Mouse (Mus musculus) T-helper 17 cell (primary cell): ENCODE results near the gene Gvin1.

Source experiments
- in situ Hi-C, 2 experiments: fragments of 300-600 bp; cut with MboI, MseI; formaldehyde crosslinking; loops; 1 replicate in 1 of 2; 2 replicates in 1 of 2; pipeline ENCODE4 v1.15.1; 2025; ENCODE audit warnings: high pct_unique_total_duplicates in 2 of 2

The Gvin1 gene

GRCm38 (mm10) chr7:106215177-106215576 lies at the start of gene Gvin1:
Gvin1 (minus strand) TSS chr7:106215326.
- in situ Hi-C loops = loop anchor here in 1 of 2 experiments (10.0 kb wide), 1 partner anchor 60 kb away; no protein-coding TSS in a partner anchor

DNA sequence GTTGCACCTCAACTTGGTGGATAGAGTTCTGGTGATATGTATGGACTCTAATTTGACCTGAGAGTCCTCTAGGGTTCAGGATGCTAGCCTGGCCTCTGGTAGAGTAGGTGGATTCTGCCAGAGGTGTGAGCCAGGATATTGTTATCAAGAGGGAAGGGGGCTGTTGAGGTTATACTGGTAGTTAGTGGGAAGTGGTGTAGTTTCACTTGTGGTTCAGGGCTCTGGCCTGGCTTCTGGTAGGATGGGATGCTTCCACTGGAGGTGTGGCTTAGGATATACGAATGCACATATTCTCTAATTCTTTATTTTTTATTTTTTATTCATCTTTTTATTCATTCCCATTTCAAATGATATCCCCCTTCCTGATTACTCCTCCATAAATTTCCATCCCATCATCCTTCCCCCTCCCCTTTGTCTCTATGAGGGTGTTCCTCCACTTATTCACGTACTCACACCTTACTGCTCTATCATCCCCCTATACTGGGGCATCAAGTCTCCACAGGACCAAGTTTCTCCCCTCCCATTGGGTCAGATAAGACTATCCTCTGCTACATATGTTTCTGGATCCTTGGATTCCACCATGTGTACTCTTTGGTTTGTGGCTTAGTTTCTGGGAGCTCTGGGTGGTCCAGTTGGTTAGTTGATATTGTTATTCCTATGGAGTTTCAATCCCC lies 36.9 kb upstream of the Gvin1 start:
- in situ Hi-C loops = no loop called here

DNA sequence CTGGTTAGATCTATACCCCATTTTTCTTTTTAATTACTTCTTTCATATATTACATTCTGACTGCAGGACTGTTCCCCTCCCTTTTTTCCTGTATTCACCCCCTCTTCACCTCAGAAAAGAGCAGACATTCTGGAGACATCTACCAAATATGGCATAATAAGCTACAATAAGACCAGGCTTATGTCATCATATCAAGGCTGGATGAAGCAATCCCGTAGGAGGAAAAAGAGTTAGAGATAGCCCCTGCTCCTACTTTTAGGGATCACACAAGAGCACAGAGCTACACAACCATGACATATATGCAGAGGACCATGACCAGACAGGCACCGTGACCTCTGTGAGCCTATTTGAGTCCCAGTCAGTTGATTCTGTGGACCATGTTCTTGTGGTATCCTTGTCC lies 33.8 kb upstream of the Gvin1 start:
- in situ Hi-C loops = loop anchor here (10.0 kb wide), 2 partner anchors 56 to 214 kb away; no protein-coding TSS in a partner anchor

DNA sequence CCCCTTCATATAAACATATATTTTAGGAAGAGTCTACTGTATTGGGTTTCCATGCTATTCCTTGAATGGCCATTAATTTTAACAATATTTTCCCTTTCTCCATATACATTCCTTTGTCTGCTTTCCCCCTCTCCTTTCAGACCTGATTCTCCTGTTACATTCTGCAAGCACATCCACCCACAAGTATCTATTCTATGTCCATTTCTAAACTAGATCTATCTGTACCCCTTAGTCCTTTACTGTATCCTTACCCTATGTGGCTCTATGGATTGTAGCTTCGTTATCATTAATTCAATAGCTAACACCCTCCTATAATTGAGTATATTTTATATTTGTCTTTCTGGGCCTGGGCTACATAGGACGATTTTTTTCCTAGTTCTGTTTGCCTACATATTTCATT lies 33.1 kb upstream of the Gvin1 start:
- in situ Hi-C loops = loop anchor here (10.0 kb wide), 2 partner anchors 57 to 213 kb away; no protein-coding TSS in a partner anchor

DNA sequence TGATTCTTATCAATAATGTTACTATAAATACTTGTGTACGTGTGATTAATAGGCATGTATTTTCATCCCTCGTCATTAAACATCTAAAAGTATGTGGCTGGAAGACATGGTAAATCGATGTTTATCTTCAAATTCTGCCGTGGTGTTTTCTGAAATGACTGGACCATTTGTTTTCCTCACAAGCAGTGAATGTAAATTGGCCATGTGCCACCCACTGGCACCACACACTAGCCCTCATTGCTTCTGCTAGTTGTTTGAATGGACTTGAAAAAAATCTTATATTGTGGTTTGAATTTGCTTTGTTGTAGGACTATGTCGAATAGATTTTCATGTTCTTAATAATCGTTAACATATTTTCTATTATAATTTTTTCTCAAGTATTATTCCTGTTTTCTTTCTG lies 30.5 kb upstream of the Gvin1 start:
- in situ Hi-C loops = loop anchor here (10.0 kb wide), 2 partner anchors 59 to 211 kb away; no protein-coding TSS in a partner anchor

DNA sequence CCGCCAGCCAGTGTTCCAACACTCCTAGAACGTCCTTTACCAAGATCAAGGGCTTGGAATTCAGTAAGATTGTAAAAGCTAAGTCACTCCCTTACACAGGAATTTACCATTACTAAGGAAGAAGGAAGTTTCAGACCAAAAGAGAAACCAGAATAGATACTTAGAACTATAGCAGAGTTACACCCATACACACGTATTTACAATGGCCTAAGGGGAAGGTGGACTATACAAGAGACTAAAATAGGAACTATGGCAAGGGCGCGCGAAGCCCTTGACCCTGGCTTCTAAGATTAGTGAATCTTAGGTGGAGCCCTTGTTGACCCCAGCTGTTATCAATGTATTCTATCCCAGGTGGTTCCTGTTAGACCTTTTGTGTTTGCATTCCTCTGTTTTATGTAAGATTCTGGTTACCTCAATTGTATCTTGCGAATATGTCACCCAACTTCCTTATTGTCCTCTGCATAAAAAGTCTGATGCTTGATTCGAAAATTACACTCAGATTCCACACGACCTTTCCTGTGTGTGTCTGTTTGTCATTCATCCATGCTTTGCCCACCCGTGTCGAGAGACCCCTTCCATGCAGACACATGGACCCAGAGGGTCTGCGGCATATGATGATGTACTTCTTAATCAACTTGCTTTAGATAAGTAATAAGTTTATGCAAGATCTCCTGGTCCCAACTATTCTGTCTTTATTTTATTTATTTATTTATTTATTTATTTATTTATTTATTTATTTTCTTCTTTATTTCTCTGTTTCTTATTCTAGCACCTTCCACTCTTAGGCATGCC lies 25.6 kb upstream of the Gvin1 start:
- in situ Hi-C loops = loop anchor here (10.0 kb wide), 2 partner anchors 64 to 206 kb away; no protein-coding TSS in a partner anchor

DNA sequence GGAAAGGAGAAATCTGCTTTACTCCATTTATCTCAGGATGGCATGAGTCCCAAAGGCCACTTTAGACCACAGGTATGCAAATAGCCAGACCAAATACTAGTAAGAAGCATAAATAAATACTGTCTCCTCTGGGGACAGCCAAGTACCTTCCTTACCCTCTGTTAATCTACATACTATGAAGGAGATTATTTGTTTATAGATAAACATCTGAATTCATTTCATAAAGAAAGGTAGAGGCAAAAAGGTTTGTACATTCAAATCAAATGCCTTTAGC lies 22.0 kb upstream of the Gvin1 start:
- in situ Hi-C loops = loop anchor here (5.0 kb wide), 2 partner anchors 60 to 265 kb away; no protein-coding TSS in a partner anchor

DNA sequence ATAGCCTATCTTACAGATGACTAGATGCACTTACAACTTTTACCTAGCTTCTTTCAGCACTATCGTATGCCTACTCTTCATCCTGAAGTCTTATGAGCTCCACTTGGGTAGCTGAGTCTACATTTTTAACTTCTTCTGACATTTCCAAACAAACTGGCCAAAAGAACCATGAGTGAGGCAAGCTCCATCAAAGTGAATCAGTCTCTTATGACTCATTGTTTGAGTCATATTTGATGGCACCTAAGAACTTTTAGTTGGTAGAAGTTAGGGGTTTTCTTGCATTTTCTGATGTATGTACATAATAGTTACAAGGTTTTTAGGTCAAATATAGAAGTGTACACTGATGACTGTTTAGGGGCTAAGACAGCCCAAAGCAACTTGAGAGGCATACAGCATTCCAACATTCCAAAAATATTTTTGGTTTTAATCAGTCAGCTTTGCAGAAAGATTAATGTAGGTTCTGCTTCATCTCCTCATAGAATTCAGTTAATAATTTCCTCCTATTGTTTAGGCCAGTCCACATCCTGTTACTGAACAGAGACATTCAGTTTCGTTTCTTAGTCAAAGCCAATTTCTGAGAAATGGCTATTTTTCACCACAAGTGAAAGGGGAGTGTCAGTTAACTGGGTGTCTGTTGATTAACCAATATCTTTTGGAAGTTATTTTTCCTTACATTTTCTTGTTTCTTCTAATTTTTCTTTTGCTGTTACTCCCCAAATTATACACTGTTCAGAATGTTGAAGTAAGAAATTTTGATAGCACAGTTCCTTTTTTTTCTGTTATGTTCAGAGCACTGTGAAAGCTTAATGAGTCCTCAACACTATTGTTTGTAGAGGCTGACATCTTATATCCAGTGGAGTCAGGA lies 21.4 kb upstream of the Gvin1 start:
- in situ Hi-C loops = loop anchor here (5.0 kb wide), 2 partner anchors 61 to 264 kb away; no protein-coding TSS in a partner anchor

GRCm38 (mm10) chr7:106235596-106235995 lies 20.5 kb upstream of the Gvin1 start:
- in situ Hi-C loops = loop anchor here (5.0 kb wide), 2 partner anchors 62 to 263 kb away; no protein-coding TSS in a partner anchor

DNA sequence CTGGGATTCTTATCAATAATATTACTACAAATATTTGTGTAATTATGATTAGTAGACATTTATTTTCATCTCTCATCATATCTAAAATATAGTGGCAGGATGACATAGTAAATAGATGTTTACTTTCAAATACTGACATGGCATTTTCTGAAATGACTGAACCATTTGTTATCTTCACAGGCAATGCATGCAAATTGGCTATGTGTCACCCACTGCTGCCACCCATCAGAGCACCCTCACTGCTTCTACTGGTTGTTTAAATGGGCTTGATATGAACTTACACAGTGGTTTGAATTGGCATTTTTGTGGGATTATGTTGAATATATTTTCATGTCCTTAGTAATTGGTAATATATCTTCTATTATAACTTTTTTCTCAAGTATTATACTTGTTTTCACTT lies 784 bp upstream of the Gvin1 start:
- in situ Hi-C loops = loop anchor here in 1 of 2 experiments (10.0 kb wide), 1 partner anchor 59 kb away; no protein-coding TSS in a partner anchor

- in situ Hi-C loops = loop anchor here in 1 of 2 experiments (10.0 kb wide), 1 partner anchor 61 kb away; no protein-coding TSS in a partner anchor
Observed at GRCm38 (mm10) chr7:106213770-106214169, 1.4 kb downstream of the Gvin1 start.

DNA sequence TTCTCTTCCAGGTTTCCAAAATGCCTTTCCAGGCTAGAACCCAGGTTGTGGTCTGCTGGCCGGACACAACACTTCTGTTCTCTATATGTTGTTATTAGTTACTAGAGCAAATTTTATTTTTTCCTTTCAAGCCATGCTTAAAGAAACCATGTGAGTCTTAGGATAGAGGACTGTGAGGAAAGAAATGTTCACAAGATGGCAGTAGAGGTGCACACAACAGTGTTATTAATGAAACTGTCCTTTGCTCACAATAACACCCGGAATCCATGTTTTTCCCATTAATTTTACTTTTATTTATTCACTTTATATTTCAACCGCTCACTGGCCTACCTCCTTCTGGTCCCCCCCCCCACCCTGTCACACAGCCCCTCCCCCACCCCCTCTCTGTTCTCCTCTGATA lies 8.5 kb downstream of the Gvin1 start:
- in situ Hi-C loops = loop anchor here in 1 of 2 experiments (10.0 kb wide), 1 partner anchor 272 kb away; no protein-coding TSS in a partner anchor

- in situ Hi-C loops = loop anchor here in 1 of 2 experiments (10.0 kb wide), 1 partner anchor 262 kb away; no protein-coding TSS in a partner anchor
Observed at GRCm38 (mm10) chr7:106177065-106177464, 38.1 kb downstream of the Gvin1 start.

DNA sequence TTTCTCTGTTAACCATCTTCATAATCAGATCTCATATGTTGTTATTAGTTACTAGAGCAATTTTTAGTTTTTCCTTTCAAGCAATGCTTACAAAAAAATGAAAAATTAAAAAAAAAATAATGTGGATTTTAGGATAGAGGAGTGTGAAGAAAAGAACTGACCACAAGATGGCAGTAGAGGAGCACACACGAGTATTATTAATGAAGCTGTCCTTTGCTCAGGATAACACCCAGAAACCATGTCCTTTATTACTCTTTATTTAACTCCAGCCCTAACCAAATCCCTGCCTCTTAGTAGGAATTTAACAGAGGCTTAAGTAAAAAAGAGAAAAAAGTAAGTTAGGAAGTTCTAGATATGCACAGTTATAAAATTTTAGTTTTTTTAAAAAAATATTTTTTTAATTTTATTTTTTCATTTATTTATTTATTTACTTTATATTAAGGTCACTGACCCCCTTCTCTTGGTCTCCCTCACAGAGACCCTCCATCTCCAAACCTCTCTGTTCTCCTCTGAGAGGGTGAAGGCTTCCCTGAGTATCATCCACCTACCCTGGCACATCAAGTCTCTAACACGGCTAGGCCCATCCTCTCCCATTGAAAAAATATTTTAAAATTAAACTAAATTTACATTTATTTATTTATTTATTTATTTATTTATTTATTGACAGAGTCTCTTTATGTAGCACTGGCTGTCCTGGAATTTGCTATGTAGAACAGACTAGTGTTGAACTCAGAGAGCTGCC lies 69.9 kb downstream of the Gvin1 start:
- in situ Hi-C loops = loop anchor here in 1 of 2 experiments (10.0 kb wide), 1 partner anchor 260 kb away; no protein-coding TSS in a partner anchor

DNA sequence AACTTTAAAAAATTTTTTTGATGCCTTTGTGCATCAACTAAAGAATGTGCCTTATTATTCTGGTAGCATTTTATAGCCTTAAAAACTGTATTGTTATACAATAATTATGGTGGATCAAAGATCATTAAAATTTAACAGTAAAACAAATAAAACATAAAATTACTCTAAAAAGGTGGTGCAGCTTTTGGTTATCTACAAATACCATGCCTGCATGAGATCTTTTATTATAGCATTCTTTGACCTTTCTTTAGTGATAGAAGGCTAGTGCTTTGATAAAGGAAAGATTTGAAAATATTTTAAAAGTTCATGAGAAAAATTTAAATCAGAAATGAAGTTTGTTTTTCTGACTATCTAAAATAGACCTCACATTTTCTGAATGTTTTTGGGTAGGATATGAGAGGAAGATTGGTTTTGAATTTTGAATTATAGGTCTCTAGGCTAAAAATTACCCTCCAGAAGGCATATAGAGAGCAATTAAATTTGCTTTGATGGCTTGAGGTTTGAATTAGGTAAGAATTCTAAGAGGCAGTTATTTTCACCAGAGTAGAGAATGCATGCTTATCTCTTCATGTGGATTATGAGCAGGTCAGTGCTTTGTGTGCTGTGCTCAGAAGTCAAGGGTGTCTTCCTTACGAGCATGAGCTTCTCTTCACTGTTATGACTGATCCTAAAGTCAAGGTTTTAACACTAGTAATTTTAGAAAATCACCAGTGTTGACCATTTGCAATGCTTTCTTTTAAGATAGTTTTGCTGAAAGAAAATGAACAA lies 73.8 kb downstream of the Gvin1 start:
- in situ Hi-C loops = loop anchor here (5.0 to 10.0 kb wide), 2 partner anchors 257 to 259 kb away; no protein-coding TSS in a partner anchor

DNA sequence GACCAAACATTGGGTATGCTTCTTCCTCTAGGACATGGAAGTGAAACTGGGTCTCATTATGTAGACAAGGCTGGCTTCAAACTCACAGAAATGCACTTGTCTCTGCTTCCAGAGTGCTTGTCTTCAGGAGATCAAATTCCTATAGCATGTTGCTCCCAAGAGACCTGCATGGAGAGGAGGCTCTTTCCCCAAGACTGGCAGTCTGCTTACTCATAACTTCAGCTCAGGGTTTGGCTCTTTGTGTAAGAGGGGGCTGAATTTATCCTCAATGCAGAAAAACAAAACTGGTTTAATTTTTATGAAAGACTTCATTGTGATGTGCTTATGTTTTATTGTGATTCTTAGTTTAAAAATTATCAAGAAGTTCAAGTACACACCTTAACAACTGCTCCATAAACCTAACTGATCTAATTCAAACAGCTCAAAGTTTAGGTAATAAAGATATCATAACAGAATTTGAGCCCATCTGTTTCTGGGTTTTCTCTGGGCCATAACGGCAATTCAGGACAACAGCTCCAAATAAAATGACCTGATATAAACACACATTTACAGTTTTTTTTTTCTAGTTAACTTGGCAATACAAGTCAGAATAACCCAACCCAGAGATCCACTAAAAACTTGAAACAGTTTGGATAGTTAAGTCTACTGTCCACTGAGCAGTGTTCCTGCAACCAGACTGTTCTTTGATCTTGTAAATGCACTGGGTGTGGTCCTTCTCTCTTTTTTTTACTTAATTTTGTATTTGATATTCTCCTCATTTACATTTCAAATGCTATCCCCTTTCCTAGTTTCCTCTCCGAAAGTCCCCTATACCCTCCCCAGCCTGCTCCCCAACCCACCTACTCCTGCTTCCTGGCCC lies 97.8 kb downstream of the Gvin1 start:
- in situ Hi-C loops = loop anchor here in 1 of 2 experiments (25.0 kb wide), 1 partner anchor 405 kb away; no protein-coding TSS in a partner anchor
